Mouse (Mus musculus): ENCODE data around the gene Phlpp1. TPM values are rescaled to one million over a fixed set of nuclear protein-coding genes. Genes with fewer than 3 reads are reported as not detected.
A peak's percentile ranks its signal among the peaks of the same experiment; 100 is the strongest.

Phlpp1 gene
- polyA plus RNA-seq, 1 experiment from 2014 or later: 7.4 TPM

GRCm38 (mm10) chr1:106187480-106187879 is 15.9 kb downstream of the Phlpp1 start:
- Histone ChIP-seq H3K4me1 (ENCODE audit: control insufficient read depth, insufficient read depth, low read depth, low read length) (peaks cover 9% of the 10 kb centered on the region; the same call in 1 of the 2 replicates), H3K27ac (ENCODE audit: low read depth, low read length) (no peak overlapping the region), H3K4me2 (ENCODE audit: low read length) (no peak overlapping the region), H3K9me3 (ENCODE audit: control insufficient read depth, low read length) (no peaks in the 10 kb centered on the region), H3K36me3 (ENCODE audit: control insufficient read depth, insufficient read depth, low read length) (no peaks in the 10 kb centered on the region), H3K9ac (ENCODE audit: low read depth, low read length) (no peak overlapping the region), H3K4me3 (ENCODE audit: low read length) (no peak overlapping the region), H3K27me3 (replicated peaks; ENCODE audit: control insufficient read depth, insufficient read depth, low read length) (no peaks in the 10 kb centered on the region)
- ATAC-seq: no peak

GRCm38 (mm10) chr1:106188756-106189155 is 17.2 kb downstream of the Phlpp1 start:
- Histone ChIP-seq H3K27ac (ENCODE audit: low read depth, low read length) (no peak overlapping the region), H3K4me3 (ENCODE audit: low read length) (no peak overlapping the region), H3K9me3 (ENCODE audit: control insufficient read depth, low read length) (no peaks in the 10 kb centered on the region), H3K36me3 (ENCODE audit: control insufficient read depth, insufficient read depth, low read length) (no peaks in the 10 kb centered on the region), H3K27me3 (replicated peaks; ENCODE audit: control insufficient read depth, insufficient read depth, low read length) (no peaks in the 10 kb centered on the region), H3K4me1 (ENCODE audit: control insufficient read depth, insufficient read depth, low read depth, low read length) (peaks cover 14% of the 10 kb centered on the region), H3K9ac (ENCODE audit: low read depth, low read length) (no peak overlapping the region), H3K4me2 (ENCODE audit: low read length) (no peak overlapping the region)
- no peak for ATAC-seq
- WGBS: 81% methylated on average over 3 of the region's 3 CpGs

GRCm38 (mm10) chr1:106189311-106189710 is 17.8 kb downstream of the Phlpp1 start:
- Histone ChIP-seq H3K4me2 (ENCODE audit: low read length) (no peak overlapping the region), H3K9me3 (ENCODE audit: control insufficient read depth, low read length) (no peaks in the 10 kb centered on the region), H3K9ac (ENCODE audit: low read depth, low read length) (no peak overlapping the region), H3K4me1 (ENCODE audit: control insufficient read depth, insufficient read depth, low read depth, low read length) (peaks cover 14% of the 10 kb centered on the region), H3K27me3 (replicated peaks; ENCODE audit: control insufficient read depth, insufficient read depth, low read length) (no peaks in the 10 kb centered on the region), H3K36me3 (ENCODE audit: control insufficient read depth, insufficient read depth, low read length) (no peaks in the 10 kb centered on the region), H3K27ac (ENCODE audit: low read depth, low read length) (no peak overlapping the region), H3K4me3 (ENCODE audit: low read length) (no peak overlapping the region)
- ATAC-seq: no peak
- WGBS: 97% methylated on average over 5 of the region's 5 CpGs

GRCm38 (mm10) chr1:106190695-106191094 is 19.1 kb downstream of the Phlpp1 start:
- Histone ChIP-seq H3K9ac (ENCODE audit: low read depth, low read length) (no peak overlapping the region), H3K4me1 (ENCODE audit: control insufficient read depth, insufficient read depth, low read depth, low read length) (peaks cover 10% of the 10 kb centered on the region), H3K27ac (ENCODE audit: low read depth, low read length) (no peak overlapping the region), H3K9me3 (ENCODE audit: control insufficient read depth, low read length) (no peaks in the 10 kb centered on the region), H3K4me2 (ENCODE audit: low read length) (no peak overlapping the region), H3K36me3 (ENCODE audit: control insufficient read depth, insufficient read depth, low read length) (no peaks in the 10 kb centered on the region), H3K4me3 (ENCODE audit: low read length) (no peak overlapping the region), H3K27me3 (replicated peaks; ENCODE audit: control insufficient read depth, insufficient read depth, low read length) (no peaks in the 10 kb centered on the region)
- 65% methylated on average over 3 of the region's 3 CpGs for WGBS
- peak; percentile 28; the same call in 1 of the 2 replicates for ATAC-seq

GRCm38 (mm10) chr1:106191885-106192284 is 20.3 kb downstream of the Phlpp1 start:
- no peaks in the 10 kb centered on the region for H3K36me3 ChIP-seq (ENCODE audit: control insufficient read depth, insufficient read depth, low read length)
- H3K9me3 ChIP-seq (ENCODE audit: control insufficient read depth, low read length): no peaks in the 10 kb centered on the region
- H3K27ac ChIP-seq (ENCODE audit: low read depth, low read length): no peak overlapping the region
- ATAC-seq: no peak
- H3K4me2 ChIP-seq (ENCODE audit: low read length): no peak overlapping the region
- H3K9ac ChIP-seq (ENCODE audit: low read depth, low read length): no peak overlapping the region
- WGBS: 56% methylated on average over 8 of the region's 8 CpGs
- no peak overlapping the region for H3K4me3 ChIP-seq (ENCODE audit: low read length)
- H3K27me3 ChIP-seq (replicated peaks; ENCODE audit: control insufficient read depth, insufficient read depth, low read length): no peaks in the 10 kb centered on the region
- H3K4me1 ChIP-seq (ENCODE audit: control insufficient read depth, insufficient read depth, low read depth, low read length): peaks cover 5% of the 10 kb centered on the region; the same call in 1 of the 2 replicates

- H3K9ac ChIP-seq (ENCODE audit: low read depth, low read length): no peak overlapping the region
- no peak overlapping the region for H3K27ac ChIP-seq (ENCODE audit: low read depth, low read length)
- H3K27me3 ChIP-seq (replicated peaks; ENCODE audit: control insufficient read depth, insufficient read depth, low read length): no peaks in the 10 kb centered on the region
- H3K36me3 ChIP-seq (ENCODE audit: control insufficient read depth, insufficient read depth, low read length): no peaks in the 10 kb centered on the region
- H3K9me3 ChIP-seq (ENCODE audit: control insufficient read depth, low read length): no peaks in the 10 kb centered on the region
- no peak for ATAC-seq
- H3K4me1 ChIP-seq (ENCODE audit: control insufficient read depth, insufficient read depth, low read depth, low read length): peaks cover 5% of the 10 kb centered on the region; the same call in 1 of the 2 replicates
- H3K4me2 ChIP-seq (ENCODE audit: low read length): no peak overlapping the region
- 45% methylated on average over 8 of the region's 8 CpGs for WGBS
- H3K4me3 ChIP-seq (ENCODE audit: low read length): no peak overlapping the region
These were observed 21.4 kb downstream of the Phlpp1 start for GRCm38 (mm10) chr1:106192864-106193470.

- Histone ChIP-seq H3K36me3 (ENCODE audit: control insufficient read depth, insufficient read depth, low read length) (no peaks in the 10 kb centered on the region), H3K27me3 (replicated peaks; ENCODE audit: control insufficient read depth, insufficient read depth, low read length) (no peaks in the 10 kb centered on the region), H3K9ac (ENCODE audit: low read depth, low read length) (no peak overlapping the region), H3K27ac (ENCODE audit: low read depth, low read length) (no peak overlapping the region), H3K4me3 (ENCODE audit: low read length) (no peak overlapping the region), H3K4me2 (ENCODE audit: low read length) (no peak overlapping the region), H3K4me1 (ENCODE audit: control insufficient read depth, insufficient read depth, low read depth, low read length) (peaks cover 5% of the 10 kb centered on the region; the same call in 1 of the 2 replicates), H3K9me3 (ENCODE audit: control insufficient read depth, low read length) (no peaks in the 10 kb centered on the region)
- 0 out of 2 replicates have a peak, but pooled peaks have one; percentile 31 for ATAC-seq
- WGBS: 81% methylated on average over 3 of the region's 3 CpGs
These were observed 21.9 kb downstream of the Phlpp1 start for GRCm38 (mm10) chr1:106193487-106193886.

GRCm38 (mm10) chr1:106194263-106194662 is 22.7 kb downstream of the Phlpp1 start:
- no peak overlapping the region for H3K9ac ChIP-seq (ENCODE audit: low read depth, low read length)
- H3K4me3 ChIP-seq (ENCODE audit: low read length): no peak overlapping the region
- 66% methylated on average over 3 of the region's 3 CpGs for WGBS
- no peak overlapping the region for H3K27ac ChIP-seq (ENCODE audit: low read depth, low read length)
- H3K4me2 ChIP-seq (ENCODE audit: low read length): no peak overlapping the region
- H3K36me3 ChIP-seq (ENCODE audit: control insufficient read depth, insufficient read depth, low read length): no peaks in the 10 kb centered on the region
- H3K9me3 ChIP-seq (ENCODE audit: control insufficient read depth, low read length): no peaks in the 10 kb centered on the region
- no peak for ATAC-seq
- H3K4me1 ChIP-seq (ENCODE audit: control insufficient read depth, insufficient read depth, low read depth, low read length): peaks cover 9% of the 10 kb centered on the region
- no peaks in the 10 kb centered on the region for H3K27me3 ChIP-seq (replicated peaks; ENCODE audit: control insufficient read depth, insufficient read depth, low read length)

- peaks cover 14% of the 10 kb centered on the region for H3K4me1 ChIP-seq (ENCODE audit: control insufficient read depth, insufficient read depth, low read depth, low read length)
- H3K9ac ChIP-seq (ENCODE audit: low read depth, low read length): no peak overlapping the region
- no peaks in the 10 kb centered on the region for H3K27me3 ChIP-seq (replicated peaks; ENCODE audit: control insufficient read depth, insufficient read depth, low read length)
- H3K36me3 ChIP-seq (ENCODE audit: control insufficient read depth, insufficient read depth, low read length): no peaks in the 10 kb centered on the region
- no peak overlapping the region for H3K4me2 ChIP-seq (ENCODE audit: low read length)
- ATAC-seq: no peak
- H3K27ac ChIP-seq (ENCODE audit: low read depth, low read length): no peak overlapping the region
- WGBS: 39% methylated on average over 5 of the region's 5 CpGs
- H3K4me3 ChIP-seq (ENCODE audit: low read length): no peak overlapping the region
- no peaks in the 10 kb centered on the region for H3K9me3 ChIP-seq (ENCODE audit: control insufficient read depth, low read length)
These were observed 26.4 kb downstream of the Phlpp1 start for GRCm38 (mm10) chr1:106197991-106198390.

Measured in hindbrain, embryonic 16.5 days (tissue).